Mouse (Mus musculus): Measurements from ENCODE around the gene Amd2. TPM values are rescaled to one million over a fixed set of nuclear protein-coding genes. Genes with fewer than 3 reads are reported as not detected.

Amd2 gene
- polyA plus RNA-seq (2014; fragmentation: Nextera tagmentation; extraction: Ambion mirVana) = 2.4 TPM in 2 replicates

GRCm38 (mm10) chr10:35711792-35712191 lies at the start of gene Amd2:
TSS of gene Amd2 (minus strand) at chr10:35711892.
- H3K27ac ChIP-seq (replicated peaks; ENCODE audit: low read depth, low read length) = no peak within 1 kb of the TSS
- no peaks in the 10 kb centered on the region for H3K9me3 ChIP-seq (ENCODE audit: control insufficient read depth, low read length)
- no peak within 1 kb of the TSS for H3K4me3 ChIP-seq (ENCODE audit: low read depth, low read length)
- no peak within 1 kb of the TSS for H3K9ac ChIP-seq (ENCODE audit: low read depth, low read length)
- H3K36me3 ChIP-seq (ENCODE audit: control insufficient read depth, insufficient read depth, low read length) = no peaks in the 10 kb centered on the region
- H3K4me1 ChIP-seq (ENCODE audit: control insufficient read depth, insufficient read depth, low read length) = no peaks in the 10 kb centered on the region
- no peak within 1 kb of the TSS for H3K4me2 ChIP-seq (ENCODE audit: low read depth, low read length)
- no peak for DNase-seq (ENCODE audit: low spot score)
- H3K27me3 ChIP-seq (replicated peaks; ENCODE audit: control insufficient read depth, insufficient read depth, low read length) = no peaks in the 10 kb centered on the region
- WGBS = 90% methylated on average over 8 of the region's 8 CpGs
- no peak for ATAC-seq (ENCODE audit: low read depth)

- H3K9ac ChIP-seq (ENCODE audit: low read depth, low read length) = no peak overlapping the region
- ATAC-seq (ENCODE audit: low read depth) (no peak), DNase-seq (ENCODE audit: low spot score) (no peak)
- no peak overlapping the region for H3K27ac ChIP-seq (replicated peaks; ENCODE audit: low read depth, low read length)
- 75% methylated on average over 3 of the region's 3 CpGs for WGBS
- no peaks in the 10 kb centered on the region for H3K4me1 ChIP-seq (ENCODE audit: control insufficient read depth, insufficient read depth, low read length)
- no peak overlapping the region for H3K4me2 ChIP-seq (ENCODE audit: low read depth, low read length)
- H3K4me3 ChIP-seq (ENCODE audit: low read depth, low read length) = no peak overlapping the region
- no peaks in the 10 kb centered on the region for H3K9me3 ChIP-seq (ENCODE audit: control insufficient read depth, low read length)
- H3K27me3 ChIP-seq (replicated peaks; ENCODE audit: control insufficient read depth, insufficient read depth, low read length) = no peaks in the 10 kb centered on the region
- H3K36me3 ChIP-seq (ENCODE audit: control insufficient read depth, insufficient read depth, low read length) = no peaks in the 10 kb centered on the region
Observed at GRCm38 (mm10) chr10:35761280-35761679, 49.6 kb upstream of the Amd2 start.

GRCm38 (mm10) chr10:35737639-35738038 lies 25.9 kb upstream of the Amd2 start:
- DNase-seq (ENCODE audit: low spot score) (no peak), ATAC-seq (ENCODE audit: low read depth) (no peak)
- no peaks in the 10 kb centered on the region for H3K4me1 ChIP-seq (ENCODE audit: control insufficient read depth, insufficient read depth, low read length)
- H3K9me3 ChIP-seq (ENCODE audit: control insufficient read depth, low read length) = no peaks in the 10 kb centered on the region
- no peaks in the 10 kb centered on the region for H3K27me3 ChIP-seq (replicated peaks; ENCODE audit: control insufficient read depth, insufficient read depth, low read length)
- no peak overlapping the region for H3K9ac ChIP-seq (ENCODE audit: low read depth, low read length)
- 83% methylated on average over 2 of the region's 2 CpGs for WGBS
- H3K4me2 ChIP-seq (ENCODE audit: low read depth, low read length) = no peak overlapping the region
- no peak overlapping the region for H3K27ac ChIP-seq (replicated peaks; ENCODE audit: low read depth, low read length)
- H3K36me3 ChIP-seq (ENCODE audit: control insufficient read depth, insufficient read depth, low read length) = no peaks in the 10 kb centered on the region
- H3K4me3 ChIP-seq (ENCODE audit: low read depth, low read length) = no peak overlapping the region

- H3K4me2 ChIP-seq (ENCODE audit: low read depth, low read length) = no peak overlapping the region
- no peaks in the 10 kb centered on the region for H3K9me3 ChIP-seq (ENCODE audit: control insufficient read depth, low read length)
- H3K4me3 ChIP-seq (ENCODE audit: low read depth, low read length) = no peak overlapping the region
- DNase-seq (ENCODE audit: low spot score) (peak; percentile 6), ATAC-seq (ENCODE audit: low read depth) (no peak)
- no peak overlapping the region for H3K27ac ChIP-seq (replicated peaks; ENCODE audit: low read depth, low read length)
- H3K4me1 ChIP-seq (ENCODE audit: control insufficient read depth, insufficient read depth, low read length) = no peaks in the 10 kb centered on the region
- no peaks in the 10 kb centered on the region for H3K36me3 ChIP-seq (ENCODE audit: control insufficient read depth, insufficient read depth, low read length)
- H3K9ac ChIP-seq (ENCODE audit: low read depth, low read length) = no peak overlapping the region
- no peaks in the 10 kb centered on the region for H3K27me3 ChIP-seq (replicated peaks; ENCODE audit: control insufficient read depth, insufficient read depth, low read length)
Observed at GRCm38 (mm10) chr10:35714266-35714665, 2.6 kb upstream of the Amd2 start.

Measured in embryonic facial prominence, embryonic 14.5 days (tissue).